Mouse (Mus musculus) brain, embryonic 14.5 days (tissue): Measurements from ENCODE around the gene Dlx6.

Experiments
- CTCF ChIP-seq: fragments of 200-500 bp; IDR thresholded peaks from 2 replicates; pipeline ENCODE4 v1.5.1; 2012; ENCODE audit warnings: inconsistent platforms, mild to moderate bottlenecking, moderate library complexity, borderline replicate concordance; ENCODE audit not compliant: insufficient read depth, insufficient read length; ENCODE audit errors: extremely low read depth
- POLR2A ChIP-seq: fragments of 200-500 bp; IDR thresholded peaks from 2 replicates; pipeline ENCODE4 v1.6.1; 2012; ENCODE audit warnings: mild to moderate bottlenecking, inconsistent platforms, borderline replicate concordance; ENCODE audit not compliant: poor library complexity, insufficient read depth, insufficient read length, severe bottlenecking; ENCODE audit errors: extremely low read depth

DNA sequence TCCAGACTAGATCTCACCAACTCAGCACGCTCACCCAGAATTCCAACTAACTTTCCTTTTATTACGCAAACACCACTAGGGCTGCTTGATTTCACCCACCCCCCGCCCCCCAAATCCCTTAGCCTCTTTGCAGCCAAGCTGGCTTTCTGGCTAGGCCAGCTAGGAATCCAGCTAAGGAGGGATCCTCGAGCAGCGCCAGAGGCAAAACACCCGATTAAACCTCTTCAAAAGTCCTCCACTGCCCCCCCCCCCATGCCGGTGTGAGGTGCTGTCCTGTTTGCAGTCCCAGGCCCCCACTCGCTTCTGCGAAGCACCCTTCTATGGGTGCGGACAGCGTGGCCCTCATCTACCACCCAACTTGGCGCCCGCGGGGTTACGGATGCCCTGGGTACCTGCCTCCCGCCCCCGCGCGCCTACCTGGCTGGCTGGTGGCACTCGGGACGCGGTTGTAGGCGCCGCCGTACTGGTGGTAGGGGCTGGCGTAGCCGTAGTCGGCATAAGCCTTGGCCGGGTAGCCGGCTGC is 18.0 kb downstream of the Dlx6 start:
- no peak for TF ChIP-seq CTCF
- TF ChIP-seq POLR2A, result no peak
